Mouse (Mus musculus) spleen, adult 18-20 months (tissue): ENCODE measurements around the gene Mical2.

ENCODE experiments used
- DNase-seq, 2 experiments: peaks; one replicate each; pipeline ENCODE4 v3.0.0; 2022; ENCODE audit warnings: mixed read lengths in 2 of 2

Gene Mical2

DNA sequence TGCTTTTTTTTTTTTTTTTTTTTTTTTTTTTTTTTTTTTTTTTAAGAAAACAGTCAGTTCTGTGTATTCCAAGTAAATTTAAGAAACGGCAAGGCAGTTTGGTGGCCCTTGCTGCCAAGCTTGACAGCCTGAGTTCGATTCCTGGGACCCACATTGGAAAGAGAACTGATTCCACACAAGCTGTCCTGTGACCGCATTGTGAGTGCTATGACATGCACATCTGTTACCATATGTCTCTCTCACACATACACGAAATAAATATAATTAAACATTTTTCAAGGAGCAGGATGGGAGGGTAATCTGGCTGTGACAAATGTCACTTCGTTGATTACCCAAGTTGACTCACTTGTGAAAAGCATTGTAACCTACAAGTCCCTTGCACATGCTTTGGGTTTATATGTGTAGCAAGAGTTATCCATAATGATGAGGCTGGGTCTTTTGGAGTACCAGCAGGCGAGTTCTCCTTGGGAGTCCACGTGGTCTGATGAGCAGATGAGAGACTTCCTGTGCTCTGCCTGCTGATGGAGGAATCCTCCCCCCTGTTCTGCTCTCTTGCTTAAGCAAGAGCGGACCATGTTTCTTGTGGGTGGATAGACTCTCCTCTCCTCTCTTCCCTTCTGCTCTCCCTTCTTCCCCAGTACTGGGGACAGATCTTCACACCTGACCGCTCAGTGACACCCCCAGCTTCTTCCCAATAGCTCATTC lies 58.1 kb downstream of the Mical2 start:
- DNase-seq = no peak

DNA sequence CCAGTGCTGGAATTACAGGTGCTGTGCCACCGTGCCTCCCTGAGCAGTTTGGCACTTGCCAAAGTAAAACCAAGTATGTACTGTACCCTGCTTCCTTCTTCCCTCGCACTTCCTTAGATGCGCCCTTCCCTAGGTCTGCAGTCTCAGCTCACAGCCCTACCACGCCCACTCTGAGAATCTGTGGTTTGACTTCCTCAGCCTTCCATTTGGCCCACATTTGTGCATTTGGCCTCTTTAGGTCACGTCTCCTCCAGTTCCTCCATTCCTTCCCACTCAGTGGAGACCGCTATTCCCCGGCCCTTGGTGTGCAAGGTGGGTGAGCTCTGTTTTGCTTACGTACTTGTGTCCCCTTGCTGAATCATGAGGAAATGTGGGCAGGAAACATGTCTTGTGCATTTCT lies 59.9 kb downstream of the Mical2 start:
- DNase-seq = no peak

- DNase-seq = no peak
Observed at GRCm38 (mm10) chr7:112288352-112289107, 62.9 kb downstream of the Mical2 start.

DNA sequence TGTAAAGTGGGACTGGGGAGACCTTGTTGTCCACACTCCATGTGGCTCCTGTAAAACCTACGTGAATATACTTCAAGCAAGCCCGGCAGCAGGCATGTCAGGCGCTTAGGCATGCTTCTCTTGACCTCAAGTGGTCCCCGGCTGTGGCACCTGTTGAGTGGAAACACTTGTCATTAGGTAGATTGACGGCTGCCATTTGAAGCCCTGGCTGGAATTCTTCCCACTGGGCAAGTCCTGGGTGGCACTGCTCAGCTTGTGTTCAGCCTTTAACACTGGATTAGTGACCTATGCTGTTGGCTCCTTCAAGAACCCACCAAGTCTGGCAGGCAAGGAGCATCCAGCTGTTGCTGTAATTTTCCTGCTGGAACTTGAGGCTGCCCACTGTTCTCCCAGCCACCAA lies 63.9 kb downstream of the Mical2 start:
- DNase-seq = no peak

DNA sequence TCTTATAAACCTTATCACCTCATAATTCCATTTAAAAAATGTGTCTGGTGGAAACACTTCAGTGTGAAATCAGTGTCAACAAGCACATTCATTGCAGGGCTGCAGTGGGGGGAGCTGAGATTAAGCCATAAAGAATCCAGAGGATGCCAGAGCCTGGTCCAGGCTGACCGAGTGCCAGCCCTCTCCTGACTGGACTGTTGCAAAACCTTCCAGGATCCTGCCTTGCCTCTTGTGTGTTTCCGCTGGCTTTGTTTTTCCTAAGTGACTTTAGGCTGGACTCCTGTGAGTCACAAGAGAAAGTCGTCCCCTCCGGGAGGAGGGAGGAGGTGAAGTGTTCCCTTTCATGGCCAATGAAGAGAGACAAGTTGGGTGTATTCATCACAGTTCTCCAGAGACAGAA lies 64.3 kb downstream of the Mical2 start:
- no peak for DNase-seq

GRCm38 (mm10) chr7:112293456-112294104 lies 67.9 kb downstream of the Mical2 start:
- DNase-seq = no peak

DNA sequence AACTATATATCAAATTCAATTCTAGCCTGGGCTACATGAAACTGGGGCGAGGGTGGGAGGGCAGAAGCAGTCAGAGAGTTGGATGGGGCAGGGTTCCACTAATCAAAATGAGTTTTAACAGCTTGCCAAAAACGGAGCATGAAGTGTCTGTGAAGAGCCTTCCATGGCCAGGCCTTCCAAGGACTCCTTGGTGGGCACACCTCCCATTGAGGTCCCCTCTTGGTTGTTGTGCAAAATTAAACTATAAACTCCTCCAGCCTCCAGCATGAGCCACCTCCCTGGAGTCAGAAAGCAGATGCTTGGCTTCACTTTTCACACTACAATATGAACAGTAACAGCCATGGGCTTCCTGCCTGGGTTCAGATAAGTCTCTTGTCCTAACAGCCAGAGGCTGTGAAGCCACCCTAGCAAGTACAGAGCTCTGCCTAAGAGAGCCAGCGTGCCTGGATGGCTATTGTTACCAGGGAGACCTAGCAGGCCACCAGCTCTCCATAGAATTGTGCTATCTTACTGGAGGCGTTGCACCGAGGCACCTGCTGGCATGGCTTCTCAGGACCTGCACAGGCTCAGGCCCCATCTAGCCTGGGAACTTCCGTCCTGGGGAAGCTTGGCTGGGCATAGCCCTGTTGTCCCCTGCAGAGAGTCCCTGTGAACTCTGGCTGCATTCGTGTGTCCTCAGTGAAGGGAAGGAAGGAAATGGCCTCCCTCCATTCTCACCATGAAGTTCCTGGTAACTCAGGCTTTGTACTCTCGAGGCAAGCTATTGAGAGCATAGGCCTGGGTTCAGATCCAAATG lies 70.0 kb downstream of the Mical2 start:
- DNase-seq = no peak

DNA sequence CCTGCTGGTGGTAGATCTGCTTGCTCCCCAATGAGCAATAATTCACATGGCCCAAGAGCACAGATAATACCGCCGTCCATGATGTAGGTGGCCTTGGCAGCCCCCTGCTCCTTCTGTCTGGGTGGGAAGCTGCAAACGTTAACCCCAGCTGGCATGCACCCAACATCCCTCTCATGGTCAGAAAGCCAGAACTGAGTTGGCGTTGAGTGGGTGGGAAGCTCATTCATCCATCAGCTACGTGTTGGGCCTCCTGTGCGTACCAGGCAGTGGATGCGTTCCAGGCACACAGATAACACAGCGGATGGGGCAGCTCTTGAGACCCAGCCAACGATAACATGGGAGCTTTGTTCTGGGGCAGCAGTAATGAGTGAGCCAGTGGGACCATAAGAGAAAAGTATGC lies 72.4 kb downstream of the Mical2 start:
- DNase-seq = no peak

GRCm38 (mm10) chr7:112298871-112299422 lies 73.3 kb downstream of the Mical2 start:
- no peak for DNase-seq

DNA sequence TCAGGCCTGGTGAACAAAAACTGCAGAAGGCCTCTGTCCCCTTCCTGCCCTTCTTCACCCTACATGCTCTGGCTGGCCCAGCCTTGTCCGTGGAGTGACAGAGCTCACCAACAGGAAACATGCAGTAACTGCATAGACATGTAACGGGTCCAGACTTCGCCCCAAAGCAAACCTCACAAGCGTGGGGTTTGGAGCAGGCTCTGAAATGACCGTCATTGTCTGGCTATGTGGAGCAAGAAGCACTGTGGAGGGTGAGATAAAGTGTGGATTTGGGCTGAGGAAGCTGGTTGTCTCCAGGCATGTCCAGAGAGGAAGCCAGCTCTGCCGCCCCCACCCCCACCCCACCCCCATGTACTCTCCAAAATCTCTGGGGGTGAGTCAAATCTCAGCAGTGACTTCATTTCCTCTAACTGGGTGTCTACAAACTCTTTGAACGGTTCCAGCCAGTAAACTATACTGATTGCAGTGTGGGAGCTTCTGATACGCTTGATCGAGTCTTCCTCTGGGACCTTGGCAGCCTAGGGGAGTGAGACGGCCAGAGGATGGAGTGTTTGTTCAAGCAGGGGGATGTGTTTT lies 74.0 kb downstream of the Mical2 start:
- no peak for DNase-seq

DNA sequence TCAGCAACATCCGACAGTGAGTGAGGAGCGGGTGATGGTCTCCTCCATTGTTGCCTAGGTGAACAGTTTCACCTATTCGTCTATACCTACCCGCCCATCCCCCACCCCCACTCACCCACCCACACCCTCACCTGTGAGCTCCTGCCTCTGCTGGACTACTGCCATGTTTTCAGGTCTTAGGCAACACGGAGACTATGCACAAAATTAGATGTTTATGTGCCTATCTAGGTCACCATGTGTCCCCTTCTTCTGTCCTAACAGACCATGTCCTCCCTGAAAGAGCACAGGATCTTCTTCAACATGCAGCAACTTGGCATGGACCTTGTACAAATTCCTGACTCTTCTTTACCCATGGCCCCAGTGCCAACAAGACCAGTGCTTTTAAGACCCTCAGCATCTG lies 74.5 kb downstream of the Mical2 start:
- DNase-seq = no peak

DNA sequence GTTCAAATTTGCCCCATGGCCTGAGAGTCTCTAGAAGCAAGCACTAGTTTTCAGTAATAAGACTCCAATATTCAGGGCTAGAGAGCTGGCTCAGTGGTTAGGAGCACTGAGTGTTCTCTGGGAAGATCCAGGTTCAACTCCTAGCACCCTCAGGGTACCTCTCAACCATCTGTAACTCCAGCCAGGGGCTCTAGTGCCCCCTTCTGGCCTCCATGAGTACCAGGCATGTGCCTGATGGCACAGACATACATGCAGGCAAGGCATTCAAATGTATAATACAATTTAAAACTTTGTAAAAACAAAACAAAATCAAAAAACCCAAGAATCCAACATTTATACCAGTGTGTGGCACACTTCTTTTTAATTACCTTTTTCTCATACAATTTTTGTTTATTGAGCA lies 75.4 kb downstream of the Mical2 start:
- DNase-seq = no peak

- no peak for DNase-seq
Observed at GRCm38 (mm10) chr7:112304382-112304781, 78.7 kb downstream of the Mical2 start.

GRCm38 (mm10) chr7:112309289-112310016 lies 83.8 kb downstream of the Mical2 start:
- DNase-seq = no peak

DNA sequence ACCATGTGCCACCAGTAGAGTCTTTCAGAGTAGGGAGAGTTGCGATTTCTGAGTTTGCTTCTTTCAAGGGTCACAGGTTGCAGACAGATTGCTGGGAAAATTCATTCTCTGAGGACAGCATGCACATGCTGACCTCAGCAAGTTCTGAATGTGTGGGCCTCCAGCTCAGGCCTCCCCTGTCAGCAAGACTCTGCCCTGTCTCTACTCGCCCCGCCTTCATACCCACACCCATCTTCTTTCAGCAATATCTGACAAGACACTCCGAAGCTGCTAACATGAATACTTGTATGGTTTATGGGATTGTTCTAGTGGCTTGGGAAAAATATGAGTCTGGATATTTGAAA lies 84.3 kb downstream of the Mical2 start:
- no peak for DNase-seq

GRCm38 (mm10) chr7:112313211-112313610 lies 87.6 kb downstream of the Mical2 start:
- DNase-seq = no peak

- no peak for DNase-seq
Observed at GRCm38 (mm10) chr7:112313670-112314069, 88.0 kb downstream of the Mical2 start.

DNA sequence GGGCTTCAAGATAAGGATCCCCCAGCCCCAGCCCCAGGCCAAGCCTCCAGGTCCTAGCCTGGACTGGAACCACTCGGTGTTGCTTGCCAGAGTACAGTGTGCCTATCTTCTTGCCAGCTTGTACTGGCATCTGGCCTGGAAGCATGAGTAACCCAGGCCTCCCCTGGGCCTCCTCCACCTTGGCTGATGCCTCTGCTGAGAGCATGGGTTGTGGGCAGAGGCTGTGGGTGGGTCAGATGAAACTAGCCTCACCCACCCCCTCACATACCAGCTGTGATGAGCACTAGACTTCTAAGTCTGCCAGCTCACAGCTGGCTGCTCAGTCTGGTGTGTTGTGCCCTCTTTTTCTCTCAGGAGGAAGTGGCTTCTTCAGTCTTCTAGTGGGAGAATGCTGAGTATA lies 90.6 kb downstream of the Mical2 start:
- DNase-seq = no peak

DNA sequence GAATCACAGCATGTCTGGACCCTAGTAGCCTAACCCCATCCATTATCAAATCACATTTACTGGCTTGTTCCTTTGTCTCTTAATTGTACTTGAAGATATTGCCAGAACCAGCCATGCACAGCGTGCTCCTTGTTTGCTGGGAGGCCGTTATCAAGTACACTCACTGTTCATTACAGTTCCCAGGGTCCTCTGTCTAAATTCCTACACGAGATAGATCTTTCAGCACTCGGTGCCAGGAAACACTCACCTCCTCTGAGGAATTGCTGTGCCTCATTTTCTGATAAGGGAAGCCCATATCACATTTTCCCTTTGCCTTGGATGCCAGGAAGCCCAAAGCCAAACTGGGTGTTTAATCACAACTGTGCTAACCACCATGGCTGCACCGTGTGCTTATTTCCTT lies 91.8 kb downstream of the Mical2 start:
- no peak for DNase-seq

GRCm38 (mm10) chr7:112318306-112318705 lies 92.7 kb downstream of the Mical2 start:
- DNase-seq = no peak

GRCm38 (mm10) chr7:112319419-112319818 lies 93.8 kb downstream of the Mical2 start:
- DNase-seq = no peak
